Mouse (Mus musculus) liver, embryonic 13.5 days (tissue): Measurements from ENCODE around the gene Tspan7. TPM values are rescaled to one million over a fixed set of nuclear protein-coding genes. Genes with fewer than 3 reads are reported as not detected.

Experiments used
- ATAC-seq: fragments of 200-750 bp; cut with Nextera tagmentation; 2 replicates; pipeline ENCODE4 v1.8.0; 2017; ENCODE audit warnings: low read depth, mild to moderate bottlenecking, moderate number of reproducible peaks, moderate library complexity
- DNase-seq: peaks from one replicate; pipeline ENCODE4 v3.0.0; 2022
- H3K27ac ChIP-seq: fragments of 300-500 bp; sonication (generic); 2 replicates; pipeline ENCODE4 v1.5.1; 2015; ENCODE audit warnings: moderate library complexity, mild to moderate bottlenecking, inconsistent platforms
- H3K27me3 ChIP-seq: fragments of 300-500 bp; sonication (generic); 2 replicates; pipeline ENCODE4 v1.6.1; 2015; ENCODE audit warnings: mild to moderate bottlenecking, inconsistent platforms
- H3K36me3 ChIP-seq: fragments of 300-500 bp; sonication (generic); 2 replicates; pipeline ENCODE4 v1.6.1; 2015; ENCODE audit warnings: mild to moderate bottlenecking, inconsistent platforms
- H3K4me1 ChIP-seq: fragments of 300-500 bp; sonication (generic); replicated peaks from 2 replicates; pipeline ENCODE4 v1.6.1; 2015; ENCODE audit warnings: inconsistent platforms
- H3K4me2 ChIP-seq: fragments of 300-500 bp; sonication (generic); 2 replicates; pipeline ENCODE4 v1.6.1; 2015; ENCODE audit warnings: inconsistent platforms, mild to moderate bottlenecking, moderate library complexity
- H3K4me3 ChIP-seq: fragments of 300-500 bp; sonication (generic); replicated peaks from 2 replicates; pipeline ENCODE4 v1.5.1; 2015; ENCODE audit warnings: mild to moderate bottlenecking, inconsistent platforms
- H3K9ac ChIP-seq: fragments of 300-500 bp; sonication (generic); 2 replicates; pipeline ENCODE4 v1.6.1; 2015; ENCODE audit warnings: mild to moderate bottlenecking, inconsistent platforms
- H3K9me3 ChIP-seq: fragments of 300-500 bp; sonication (generic); replicated peaks from 2 replicates; pipeline ENCODE4 v1.6.1; 2016; ENCODE audit warnings: inconsistent platforms
- polyA plus RNA-seq: library from polyadenylated mRNA; unstranded; fragments of >200 nt; fragmentation: Nextera tagmentation; extraction: Ambion mirVana; gene quantifications from 2 replicates; pipeline ENCODE4 v1.2.1, GENCODE M21; 2015

The Tspan7 gene
- polyA plus RNA-seq, 1 experiment from 2014 or later, result 44.1 TPM

- ATAC-seq (no peak), DNase-seq (no peak)
- Histone ChIP-seq H3K9ac (no peak overlapping the region), H3K27me3 (no peaks in the 10 kb centered on the region), H3K4me1 (no peaks in the 10 kb centered on the region), H3K9me3 (no peaks in the 10 kb centered on the region), H3K27ac (no peak overlapping the region), H3K4me3 (no peak overlapping the region), H3K36me3 (no peaks in the 10 kb centered on the region), H3K4me2 (no peak overlapping the region)
These were observed 156.1 kb downstream of the Tspan7 start for GRCm38 (mm10) chrX:10641062-10641461.

Other genes starting within 250 kb of the Tspan7 start
- gene Otc, start 232.9 kb upstream of the Tspan7 start, polyA plus RNA-seq, result 28.9 and 36.8 TPM in 2 replicates
- gene Mid1ip1, start 229.9 kb downstream of the Tspan7 start, polyA plus RNA-seq, result 41.9 and 42.0 TPM in 2 replicates